Mouse (Mus musculus) heart, postnatal 0 days (tissue): ENCODE data around the gene Prr22. TPM values are rescaled to one million over a fixed set of nuclear protein-coding genes. Genes with fewer than 3 reads are reported as not detected.

Experiments
- ATAC-seq: fragments of 200-750 bp; cut with Nextera tagmentation; 2 replicates; pipeline ENCODE4 v1.8.0; 2017; ENCODE audit warnings: low read depth, moderate number of reproducible peaks, moderate library complexity; ENCODE audit not compliant: insufficient read depth
- DNase-seq: peaks from one replicate; pipeline ENCODE4 v3.0.0-alpha.2; 2016; ENCODE audit warnings: low spot score
- H3K27ac ChIP-seq: fragments of 300-500 bp; sonication (generic); 2 replicates; pipeline ENCODE4 v1.5.1; 2014; ENCODE audit warnings: low read depth, mild to moderate bottlenecking
- H3K27me3 ChIP-seq: fragments of 300-500 bp; sonication (generic); 2 replicates; pipeline ENCODE4 v1.6.1; 2014; ENCODE audit warnings: low read length, mixed read lengths; ENCODE audit not compliant: control insufficient read depth, insufficient read depth
- H3K36me3 ChIP-seq: fragments of 300-500 bp; sonication (generic); replicated peaks from 2 replicates; pipeline ENCODE4 v1.6.1; 2014; ENCODE audit warnings: low read length, mixed read lengths; ENCODE audit not compliant: control insufficient read depth, insufficient read depth
- H3K4me1 ChIP-seq: fragments of 300-500 bp; sonication (generic); 2 replicates; pipeline ENCODE4 v1.6.1; 2014; ENCODE audit warnings: antibody characterized with exemption; ENCODE audit not compliant: control insufficient read depth, insufficient read depth
- H3K4me2 ChIP-seq: fragments of 300-500 bp; sonication (generic); 2 replicates; pipeline ENCODE4 v1.6.1; 2014; ENCODE audit warnings: low read depth, mild to moderate bottlenecking, low read length, moderate library complexity
- H3K4me3 ChIP-seq: fragments of 300-500 bp; sonication (generic); 2 replicates; pipeline ENCODE4 v1.5.1; 2014; ENCODE audit warnings: low read depth, low read length
- H3K9ac ChIP-seq: fragments of 300-500 bp; sonication (generic); replicated peaks from 2 replicates; pipeline ENCODE4 v1.6.1; 2014; ENCODE audit warnings: low read depth, low read length, mixed read lengths
- H3K9me3 ChIP-seq: fragments of 300-500 bp; sonication (generic); replicated peaks from 2 replicates; pipeline ENCODE4 v1.6.1; 2016; ENCODE audit warnings: low read length; ENCODE audit not compliant: control insufficient read depth
- CTCF ChIP-seq: IDR thresholded peaks from 2 replicates; pipeline ENCODE4 v1.5.1; 2016; ENCODE audit warnings: antibody characterized with exemption, control low read depth, low read depth
- EP300 ChIP-seq: IDR thresholded peaks from 2 replicates; pipeline ENCODE4 v1.6.1; 2016; ENCODE audit warnings: antibody characterized with exemption, low read depth
- WGBS: fragments of 180-500 bp; shearing (Covaris S2); extraction: QIAGEN DNeasy Blood & Tissue Kit; methylation state at CpG from one replicate; pipeline ENCODE4 v1.1.7; 2014; 5-methylcytosine and 5-hydroxymethylcytosine counted together
- polyA plus RNA-seq: library from polyadenylated mRNA; unstranded; fragments of >200 nt; fragmentation: Nextera tagmentation; extraction: Ambion mirVana; gene quantifications from 2 replicates; pipeline ENCODE4 v1.2.1, GENCODE M21; 2015
- total RNA-seq: library from RNA; depleted of rRNA; stranded (reverse); fragments of >200 nt; gene quantifications from 2 replicates; pipeline ENCODE4 v1.2.3, GENCODE M21; 2014; ENCODE audit warnings: low replicate concordance; rRNA removed

Gene Prr22
- total and polyA plus RNA-seq, 2 experiments from 2014 or later = 0.49 TPM; not detected in 1

- Histone ChIP-seq H3K9ac (no peak overlapping the region), H3K4me2 (no peak overlapping the region), H3K27ac (peak overlapping the region; percentile 64), H3K36me3 (no peaks in the 10 kb centered on the region), H3K4me3 (no peak overlapping the region), H3K27me3 (no peaks in the 10 kb centered on the region), H3K9me3 (no peaks in the 10 kb centered on the region), H3K4me1 (peaks cover 26% of the 10 kb centered on the region)
- TF ChIP-seq CTCF = no peak
- TF ChIP-seq EP300 = no peak
- WGBS = 82% methylated on average over 3 of the region's 3 CpGs
- DNase-seq = no peak
- no peak for ATAC-seq
These were observed 45.0 kb downstream of the Prr22 start for GRCm38 (mm10) chr17:56815057-56815345.

DNA sequence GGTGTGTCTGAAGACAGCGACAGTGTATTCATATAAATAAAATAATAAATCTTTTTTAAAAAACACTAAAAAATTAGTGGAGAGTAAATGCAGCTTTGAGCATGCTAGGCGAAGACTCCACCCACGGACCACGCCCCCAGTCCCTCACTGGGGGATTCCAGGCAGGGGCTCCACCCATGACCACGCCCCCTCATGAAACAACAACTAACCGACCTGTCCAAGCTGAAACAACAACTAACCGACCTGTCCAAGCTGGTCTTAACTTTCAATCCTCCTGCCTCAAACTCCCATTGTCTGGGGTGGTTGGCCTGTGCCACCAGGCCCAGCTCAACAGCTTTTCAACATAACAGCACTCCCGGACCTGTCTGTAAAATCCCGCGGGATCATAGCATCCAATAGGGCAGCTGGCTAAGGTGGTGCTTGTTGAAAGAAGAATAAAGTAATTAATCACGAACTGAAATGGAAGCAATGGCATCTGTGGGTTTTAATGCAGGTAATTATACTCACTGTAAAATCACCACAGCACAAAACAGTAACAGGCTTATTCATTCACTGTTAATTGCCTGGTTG is 48.1 kb downstream of the Prr22 start:
- Histone ChIP-seq H3K4me3 (no peak overlapping the region), H3K9me3 (no peaks in the 10 kb centered on the region), H3K9ac (no peak overlapping the region), H3K36me3 (no peaks in the 10 kb centered on the region), H3K27me3 (no peaks in the 10 kb centered on the region), H3K4me1 (peaks cover 16% of the 10 kb centered on the region), H3K27ac (no peak overlapping the region), H3K4me2 (no peak overlapping the region)
- DNase-seq (no peak), ATAC-seq (no peak)
- no peak for TF ChIP-seq EP300
- no peak for TF ChIP-seq CTCF
- WGBS = 43% methylated on average over 11 of the region's 11 CpGs

GRCm38 (mm10) chr17:56819032-56819545 is 49.0 kb downstream of the Prr22 start:
- ATAC-seq = no peak
- H3K9me3 ChIP-seq = no peaks in the 10 kb centered on the region
- H3K9ac ChIP-seq = no peak overlapping the region
- no peaks in the 10 kb centered on the region for H3K27me3 ChIP-seq
- TF ChIP-seq EP300 (no peak), CTCF (no peak)
- peaks cover 16% of the 10 kb centered on the region for H3K4me1 ChIP-seq
- H3K27ac ChIP-seq = 0 out of 2 replicates have a peak overlapping the region, but pooled peaks have one; percentile 21
- DNase-seq = peak; percentile 44
- 51% methylated on average over 6 of the region's 6 CpGs for WGBS
- no peaks in the 10 kb centered on the region for H3K36me3 ChIP-seq
- no peak overlapping the region for H3K4me2 ChIP-seq
- no peak overlapping the region for H3K4me3 ChIP-seq

GRCm38 (mm10) chr17:56819694-56820111 is 49.7 kb downstream of the Prr22 start:
- no peak overlapping the region for H3K4me2 ChIP-seq
- DNase-seq (no peak), ATAC-seq (peak; percentile 45; the same call in 1 of the 2 replicates)
- no peak overlapping the region for H3K4me3 ChIP-seq
- peaks cover 14% of the 10 kb centered on the region for H3K4me1 ChIP-seq
- H3K9ac ChIP-seq = no peak overlapping the region
- no peaks in the 10 kb centered on the region for H3K9me3 ChIP-seq
- H3K27ac ChIP-seq = peak overlapping the region; percentile 43; the same call in 1 of the 2 replicates
- H3K36me3 ChIP-seq = no peaks in the 10 kb centered on the region
- WGBS = 63% methylated on average over 8 of the region's 8 CpGs
- H3K27me3 ChIP-seq = no peaks in the 10 kb centered on the region
- TF ChIP-seq CTCF = no peak
- TF ChIP-seq EP300 = no peak

Other genes starting within 250 kb of the Prr22 start
- not detected in 2 replicates for gene Gm20219, start 215.9 kb upstream of the Prr22 start, total RNA-seq
- 0.08 and 0.30 TPM in 2 replicates for gene Gm20219, start 215.9 kb upstream of the Prr22 start, polyA plus RNA-seq
- gene Safb2, start 185.7 kb upstream of the Prr22 start, total RNA-seq = 16.4 and 63.4 TPM in 2 replicates
- gene Safb2, start 185.7 kb upstream of the Prr22 start, polyA plus RNA-seq = 22.9 and 24.9 TPM in 2 replicates
- 15.4 and 39.8 TPM in 2 replicates for gene Safb, start 185.4 kb upstream of the Prr22 start, total RNA-seq
- gene Safb, start 185.4 kb upstream of the Prr22 start, polyA plus RNA-seq = 52.9 and 55.5 TPM in 2 replicates
- gene 2410015M20Rik, start 160.5 kb upstream of the Prr22 start, total RNA-seq = 199 and 207 TPM in 2 replicates
- 527 and 554 TPM in 2 replicates for gene 2410015M20Rik, start 160.5 kb upstream of the Prr22 start, polyA plus RNA-seq
- 1,192 and 2,008 TPM in 2 replicates for gene Rpl36, start 156.8 kb upstream of the Prr22 start, total RNA-seq
- gene Rpl36, start 156.8 kb upstream of the Prr22 start, polyA plus RNA-seq = 1,600 and 1,704 TPM in 2 replicates
- 109 and 115 TPM in 2 replicates for gene Lonp1, start 143.4 kb upstream of the Prr22 start, total RNA-seq
- 43.6 and 46.4 TPM in 2 replicates for gene Lonp1, start 143.4 kb upstream of the Prr22 start, polyA plus RNA-seq
- not detected in 2 replicates for gene Catsperd, start 142.1 kb upstream of the Prr22 start, total RNA-seq
- 0.20 and 0.23 TPM in 2 replicates for gene Catsperd, start 142.1 kb upstream of the Prr22 start, polyA plus RNA-seq
- 60.9 and 64.7 TPM in 2 replicates for gene Ranbp3, start 97.0 kb upstream of the Prr22 start, total RNA-seq
- 38.8 and 40.6 TPM in 2 replicates for gene Ranbp3, start 97.0 kb upstream of the Prr22 start, polyA plus RNA-seq
- 892 and 948 TPM in 2 replicates for gene Ndufa11, start 52.5 kb upstream of the Prr22 start, total RNA-seq
- 1,914 and 1,978 TPM in 2 replicates for gene Ndufa11, start 52.5 kb upstream of the Prr22 start, polyA plus RNA-seq
- 15.1 and 16.3 TPM in 2 replicates for gene Vmac, start 52.2 kb upstream of the Prr22 start, total RNA-seq
- gene Vmac, start 52.2 kb upstream of the Prr22 start, polyA plus RNA-seq = 10.7 and 11.0 TPM in 2 replicates
- gene Nrtn, start 12.7 kb upstream of the Prr22 start, total RNA-seq = 83.1 and 104 TPM in 2 replicates
- 33.9 and 35.5 TPM in 2 replicates for gene Nrtn, start 12.7 kb upstream of the Prr22 start, polyA plus RNA-seq
- gene Dus3l, start 5.5 kb upstream of the Prr22 start, total RNA-seq = 25.8 and 28.9 TPM in 2 replicates
- 21.1 and 23.0 TPM in 2 replicates for gene Dus3l, start 5.5 kb upstream of the Prr22 start, polyA plus RNA-seq
- gene Rfx2, start 60.8 kb downstream of the Prr22 start, total RNA-seq = 7.0 and 17.9 TPM in 2 replicates
- 2.6 and 3.5 TPM in 2 replicates for gene Rfx2, start 60.8 kb downstream of the Prr22 start, polyA plus RNA-seq
- not detected in 2 replicates for gene Acsbg2, start 104.2 kb downstream of the Prr22 start, total RNA-seq
- 0.04 TPM in 1 of 2 replicates, not detected in the other for gene Acsbg2, start 104.2 kb downstream of the Prr22 start, polyA plus RNA-seq
- not detected in 2 replicates for gene 1700061G19Rik, start 105.2 kb downstream of the Prr22 start, total RNA-seq
- 0.36 TPM in 2 replicates for gene 1700061G19Rik, start 105.2 kb downstream of the Prr22 start, polyA plus RNA-seq
- gene Mllt1, start 165.2 kb downstream of the Prr22 start, total RNA-seq = 29.8 and 48.5 TPM in 2 replicates
- 14.4 and 15.3 TPM in 2 replicates for gene Mllt1, start 165.2 kb downstream of the Prr22 start, polyA plus RNA-seq
- gene Acer1, start 211.9 kb downstream of the Prr22 start, total RNA-seq = not detected in 2 replicates
- gene Acer1, start 211.9 kb downstream of the Prr22 start, polyA plus RNA-seq = 0.05 TPM in 1 of 2 replicates, not detected in the other
- 116 and 186 TPM in 2 replicates for gene Clpp, start 220.1 kb downstream of the Prr22 start, total RNA-seq
- 119 and 124 TPM in 2 replicates for gene Clpp, start 220.1 kb downstream of the Prr22 start, polyA plus RNA-seq
- gene Alkbh7, start 227.1 kb downstream of the Prr22 start, total RNA-seq = 85.1 and 96.2 TPM in 2 replicates
- 83.8 and 89.1 TPM in 2 replicates for gene Alkbh7, start 227.1 kb downstream of the Prr22 start, polyA plus RNA-seq
- gene Pspn, start 229.8 kb downstream of the Prr22 start, total RNA-seq = not detected in 2 replicates
- 0.27 TPM in 2 replicates for gene Pspn, start 229.8 kb downstream of the Prr22 start, polyA plus RNA-seq
- gene Gtf2f1, start 241.0 kb downstream of the Prr22 start, total RNA-seq = 20.7 and 22.9 TPM in 2 replicates
- 30.4 and 31.9 TPM in 2 replicates for gene Gtf2f1, start 241.0 kb downstream of the Prr22 start, polyA plus RNA-seq
- gene Gm17949, start 241.2 kb downstream of the Prr22 start, total RNA-seq = not detected in 2 replicates
- 0.19 and 0.45 TPM in 2 replicates for gene Gm17949, start 241.2 kb downstream of the Prr22 start, polyA plus RNA-seq